Mouse (Mus musculus): ENCODE measurements around the gene Ppp1r14b.

Ppp1r14b gene

GRCm38 (mm10) chr19:6977759-6978638 is 3.2 kb downstream of the Ppp1r14b start:
- H3K36me3 ChIP-seq (ENCODE audit: control insufficient read depth, insufficient read depth, low read length, poor library complexity, severe bottlenecking) = peaks cover 1% of the 10 kb centered on the region; the same call in 1 of the 2 replicates
- no peak for DNase-seq (ENCODE audit: low read depth, low spot score)
- no peaks in the 10 kb centered on the region for H3K27me3 ChIP-seq (ENCODE audit: control insufficient read depth, insufficient read depth, low read length, poor library complexity, severe bottlenecking)

GRCm38 (mm10) chr19:6978639-6978974 is 3.8 kb downstream of the Ppp1r14b start:
- H3K36me3 ChIP-seq (ENCODE audit: control insufficient read depth, insufficient read depth, low read length, poor library complexity, severe bottlenecking) = peaks cover 1% of the 10 kb centered on the region; the same call in 1 of the 2 replicates

GRCm38 (mm10) chr19:6979001-6979479 is 4.3 kb downstream of the Ppp1r14b start:
- Histone ChIP-seq H3K36me3 (ENCODE audit: control insufficient read depth, insufficient read depth, low read length, poor library complexity, severe bottlenecking) (peaks cover 1% of the 10 kb centered on the region), H3K27me3 (ENCODE audit: control insufficient read depth, insufficient read depth, low read length, poor library complexity, severe bottlenecking) (no peaks in the 10 kb centered on the region)
- DNase-seq (ENCODE audit: low read depth, low spot score) = no peak

More at GRCm38 (mm10) chr19:6978639-6978974, 3.8 kb downstream of the Ppp1r14b start:
- no peaks in the 10 kb centered on the region for H3K27me3 ChIP-seq (ENCODE audit: control insufficient read depth, insufficient read depth, low read length, poor library complexity, severe bottlenecking)
- no peak for DNase-seq (ENCODE audit: low read depth, low spot score)

GRCm38 (mm10) chr19:6979486-6980380 is 5.0 kb downstream of the Ppp1r14b start:
- H3K27me3 ChIP-seq (ENCODE audit: control insufficient read depth, insufficient read depth, low read length, poor library complexity, severe bottlenecking) = no peaks in the 10 kb centered on the region
- peak; percentile 100 for DNase-seq (ENCODE audit: low read depth, low spot score)
- peaks cover 1% of the 10 kb centered on the region for H3K36me3 ChIP-seq (ENCODE audit: control insufficient read depth, insufficient read depth, low read length, poor library complexity, severe bottlenecking)

- peaks cover 1% of the 10 kb centered on the region for H3K36me3 ChIP-seq (ENCODE audit: control insufficient read depth, insufficient read depth, low read length, poor library complexity, severe bottlenecking)
- peak; percentile 99 for DNase-seq (ENCODE audit: low read depth, low spot score)
Observed at GRCm38 (mm10) chr19:6980381-6981093, 5.8 kb downstream of the Ppp1r14b start, which contains the start of gene Fkbp2. Gene Fkbp2 (minus strand): TSS chr19:6980501.

GRCm38 (mm10) chr19:6981465-6981864 is 6.7 kb downstream of the Ppp1r14b start:
- no peak for DNase-seq (ENCODE audit: low read depth, low spot score)
- H3K27me3 ChIP-seq (ENCODE audit: control insufficient read depth, insufficient read depth, low read length, poor library complexity, severe bottlenecking) = no peaks in the 10 kb centered on the region
- peaks cover 1% of the 10 kb centered on the region for H3K36me3 ChIP-seq (ENCODE audit: control insufficient read depth, insufficient read depth, low read length, poor library complexity, severe bottlenecking)

More at GRCm38 (mm10) chr19:6980381-6981093, 5.8 kb downstream of the Ppp1r14b start, which contains the start of gene Fkbp2:
- H3K27me3 ChIP-seq (ENCODE audit: control insufficient read depth, insufficient read depth, low read length, poor library complexity, severe bottlenecking) = no peaks in the 10 kb centered on the region

- H3K27me3 ChIP-seq (ENCODE audit: control insufficient read depth, insufficient read depth, low read length, poor library complexity, severe bottlenecking) = no peaks in the 10 kb centered on the region
- no peak for DNase-seq (ENCODE audit: low read depth, low spot score)
Observed at GRCm38 (mm10) chr19:6983621-6984020, 8.9 kb downstream of the Ppp1r14b start.

GRCm38 (mm10) chr19:6985300-6985699 is 10.5 kb downstream of the Ppp1r14b start:
- H3K27me3 ChIP-seq (ENCODE audit: control insufficient read depth, insufficient read depth, low read length, poor library complexity, severe bottlenecking) = no peaks in the 10 kb centered on the region
- no peaks in the 10 kb centered on the region; the same call in none of the 2 replicates for H3K36me3 ChIP-seq (ENCODE audit: control insufficient read depth, insufficient read depth, low read length, poor library complexity, severe bottlenecking)
- DNase-seq (ENCODE audit: low read depth, low spot score) = no peak

More at GRCm38 (mm10) chr19:6983621-6984020, 8.9 kb downstream of the Ppp1r14b start:
- no peaks in the 10 kb centered on the region; the same call in none of the 2 replicates for H3K36me3 ChIP-seq (ENCODE audit: control insufficient read depth, insufficient read depth, low read length, poor library complexity, severe bottlenecking)

- DNase-seq (ENCODE audit: low read depth, low spot score) = no peak
- Histone ChIP-seq H3K27me3 (ENCODE audit: control insufficient read depth, insufficient read depth, low read length, poor library complexity, severe bottlenecking) (no peaks in the 10 kb centered on the region), H3K36me3 (ENCODE audit: control insufficient read depth, insufficient read depth, low read length, poor library complexity, severe bottlenecking) (no peaks in the 10 kb centered on the region; the same call in none of the 2 replicates)
Observed at GRCm38 (mm10) chr19:6985951-6986708, 11.4 kb downstream of the Ppp1r14b start.

GRCm38 (mm10) chr19:6987061-6987903 is 12.5 kb downstream of the Ppp1r14b start, which contains the start of gene Vegfb:
Gene Vegfb (minus strand): TSS chr19:6987651.
- DNase-seq (ENCODE audit: low read depth, low spot score) = peak; percentile 53
- H3K36me3 ChIP-seq (ENCODE audit: control insufficient read depth, insufficient read depth, low read length, poor library complexity, severe bottlenecking) = no peaks in the 10 kb centered on the region; the same call in none of the 2 replicates

GRCm38 (mm10) chr19:6987904-6988285 is 13.1 kb downstream of the Ppp1r14b start:
- DNase-seq (ENCODE audit: low read depth, low spot score) = no peak
- no peaks in the 10 kb centered on the region for H3K27me3 ChIP-seq (ENCODE audit: control insufficient read depth, insufficient read depth, low read length, poor library complexity, severe bottlenecking)
- no peaks in the 10 kb centered on the region; the same call in 1 of the 2 replicates for H3K36me3 ChIP-seq (ENCODE audit: control insufficient read depth, insufficient read depth, low read length, poor library complexity, severe bottlenecking)

More at GRCm38 (mm10) chr19:6987061-6987903, 12.5 kb downstream of the Ppp1r14b start, which contains the start of gene Vegfb:
- H3K27me3 ChIP-seq (ENCODE audit: control insufficient read depth, insufficient read depth, low read length, poor library complexity, severe bottlenecking) = no peaks in the 10 kb centered on the region

- DNase-seq (ENCODE audit: low read depth, low spot score) = no peak
- Histone ChIP-seq H3K36me3 (ENCODE audit: control insufficient read depth, insufficient read depth, low read length, poor library complexity, severe bottlenecking) (no peaks in the 10 kb centered on the region; the same call in 1 of the 2 replicates), H3K27me3 (ENCODE audit: control insufficient read depth, insufficient read depth, low read length, poor library complexity, severe bottlenecking) (no peaks in the 10 kb centered on the region)
Observed at GRCm38 (mm10) chr19:6989251-6989650, 14.5 kb downstream of the Ppp1r14b start.

- no peaks in the 10 kb centered on the region for H3K27me3 ChIP-seq (ENCODE audit: control insufficient read depth, insufficient read depth, low read length, poor library complexity, severe bottlenecking)
- no peak for DNase-seq (ENCODE audit: low read depth, low spot score)
- H3K36me3 ChIP-seq (ENCODE audit: control insufficient read depth, insufficient read depth, low read length, poor library complexity, severe bottlenecking) = no peaks in the 10 kb centered on the region
Observed at GRCm38 (mm10) chr19:6990712-6991111, 15.9 kb downstream of the Ppp1r14b start.
